Mouse (Mus musculus): ENCODE measurements around the gene Stac3.

The Stac3 gene

GRCm38 (mm10) chr10:127522088-127522581 is 20.6 kb downstream of the Stac3 start, which contains the start of gene Shmt2:
Gene Shmt2 (minus strand): TSS chr10:127522444.
- peak; percentile 72 to 79 for DNase-seq (ENCODE audit: low spot score in 2 of 2)

GRCm38 (mm10) chr10:127524646-127525255 is 23.3 kb downstream of the Stac3 start:
- no peak for DNase-seq (ENCODE audit: low spot score in 2 of 2)

GRCm38 (mm10) chr10:127526048-127526447 is 24.6 kb downstream of the Stac3 start:
- no peak for DNase-seq (ENCODE audit: low spot score in 2 of 2)

- DNase-seq (ENCODE audit: low spot score in 2 of 2): no peak
Observed at GRCm38 (mm10) chr10:127526681-127527080, 25.2 kb downstream of the Stac3 start.

GRCm38 (mm10) chr10:127527481-127527880 is 26.0 kb downstream of the Stac3 start:
- DNase-seq (ENCODE audit: low spot score in 2 of 2): no peak

GRCm38 (mm10) chr10:127530945-127531344 is 29.5 kb downstream of the Stac3 start:
- DNase-seq (ENCODE audit: low spot score in 2 of 2): no peak

GRCm38 (mm10) chr10:127531548-127531947 is 30.1 kb downstream of the Stac3 start:
- DNase-seq (ENCODE audit: low spot score in 2 of 2): no peak

GRCm38 (mm10) chr10:127534036-127534928 is 32.8 kb downstream of the Stac3 start, which contains the start of gene Nxph4:
Gene Nxph4 (minus strand): TSS chr10:127534559.
- DNase-seq (ENCODE audit: low spot score in 2 of 2): no peak

GRCm38 (mm10) chr10:127534929-127535384 is 33.5 kb downstream of the Stac3 start:
- no peak for DNase-seq (ENCODE audit: low spot score in 2 of 2)

- no peak for DNase-seq (ENCODE audit: low spot score in 2 of 2)
Observed at GRCm38 (mm10) chr10:127536586-127537314, 35.3 kb downstream of the Stac3 start.

GRCm38 (mm10) chr10:127537854-127538583 is 36.5 kb downstream of the Stac3 start:
- peak; percentile 67 to 71 for DNase-seq (ENCODE audit: low spot score in 2 of 2)

GRCm38 (mm10) chr10:127541510-127541909 is 40.0 kb downstream of the Stac3 start:
- DNase-seq (ENCODE audit: low spot score in 2 of 2): no peak

- no peak for DNase-seq (ENCODE audit: low spot score in 2 of 2)
Observed at GRCm38 (mm10) chr10:127542084-127542483, 40.6 kb downstream of the Stac3 start.

GRCm38 (mm10) chr10:127542720-127543119 is 41.2 kb downstream of the Stac3 start:
- no peak for DNase-seq (ENCODE audit: low spot score in 2 of 2)

GRCm38 (mm10) chr10:127543916-127544315 is 42.4 kb downstream of the Stac3 start:
- DNase-seq (ENCODE audit: low spot score in 2 of 2): no peak

- DNase-seq (ENCODE audit: low spot score in 2 of 2): no peak
Observed at GRCm38 (mm10) chr10:127544375-127544774, 42.9 kb downstream of the Stac3 start.

- DNase-seq (ENCODE audit: low spot score in 2 of 2): no peak
Observed at GRCm38 (mm10) chr10:127546505-127546904, 45.0 kb downstream of the Stac3 start.

GRCm38 (mm10) chr10:127548236-127548635 is 46.8 kb downstream of the Stac3 start:
- DNase-seq (ENCODE audit: low spot score in 2 of 2): no peak

GRCm38 (mm10) chr10:127549892-127550291 is 48.4 kb downstream of the Stac3 start:
- no peak for DNase-seq (ENCODE audit: low spot score in 2 of 2)

GRCm38 (mm10) chr10:127555703-127556102 is 54.2 kb downstream of the Stac3 start:
- DNase-seq (ENCODE audit: low spot score in 2 of 2): no peak

GRCm38 (mm10) chr10:127557397-127557796 is 55.9 kb downstream of the Stac3 start:
- no peak for DNase-seq (ENCODE audit: low spot score in 2 of 2)

All from right cerebral cortex, postnatal 36 days (tissue).